Mouse (Mus musculus) cerebellum, adult 9-10 months (tissue): Measurements from ENCODE around the gene Fam24b.

ENCODE experiments used
- DNase-seq: peaks from one replicate; pipeline ENCODE4 v3.0.0; 2022

The Fam24b gene

DNA sequence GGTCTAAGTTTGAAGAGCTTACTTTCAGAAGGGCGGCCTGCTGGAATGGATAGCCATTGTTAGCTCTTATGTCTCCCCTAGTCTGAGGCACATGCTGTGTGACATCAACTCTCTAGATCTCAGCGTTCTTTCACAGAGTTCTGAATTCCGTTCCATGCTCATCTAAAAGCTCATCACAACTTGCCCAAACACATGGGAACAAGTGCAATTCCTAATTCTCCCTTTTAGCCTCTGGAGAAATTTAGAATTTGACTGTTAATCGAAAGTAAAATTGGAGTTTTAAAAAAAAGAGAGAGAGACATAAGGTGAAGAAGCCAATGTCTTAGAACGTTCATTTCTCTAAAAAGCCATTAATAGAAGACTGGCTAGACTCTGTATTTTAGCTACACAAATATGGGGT is at the start of gene Fam24b:
TSS of gene Fam24b (minus strand) at position 101 of the 400 bp plus-strand sequence.
- DNase-seq: no peak

DNA sequence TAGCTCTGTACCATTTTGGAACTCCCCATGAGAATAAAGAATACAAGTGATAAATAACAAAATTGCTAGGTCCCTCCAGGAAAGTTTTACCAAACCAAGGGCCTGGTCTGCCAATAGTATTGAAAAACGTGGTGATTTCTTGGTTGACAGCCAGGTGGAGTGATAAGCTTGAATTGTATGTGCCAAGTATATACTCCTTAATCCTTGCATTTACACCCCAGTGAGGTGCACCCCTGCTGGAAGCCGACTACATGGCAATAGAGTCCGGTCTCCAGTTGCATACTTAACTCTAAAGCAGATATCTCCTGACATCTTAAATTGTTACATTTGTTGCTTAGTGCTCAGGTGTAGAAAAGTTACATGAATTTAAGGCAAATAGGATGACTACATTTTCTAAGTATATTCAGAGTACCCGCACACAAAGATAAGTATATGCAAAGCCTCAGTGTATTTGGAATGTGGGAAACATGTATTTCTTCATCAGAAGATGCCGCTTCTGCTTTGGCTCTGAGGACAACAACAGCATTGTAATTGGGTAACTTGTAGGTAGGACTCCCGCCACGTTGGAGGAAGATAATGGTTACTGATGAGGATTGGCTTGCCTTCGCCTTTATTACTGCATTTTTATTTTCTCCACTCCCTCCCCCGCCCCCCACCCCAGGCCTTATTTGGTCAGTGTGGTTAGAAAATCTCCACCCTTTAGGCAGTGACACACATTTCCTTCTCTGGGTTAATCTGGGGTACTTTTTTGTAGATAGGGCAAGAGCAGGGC is 42.8 kb upstream of the Fam24b start:
- DNase-seq: peak; percentile 34

DNA sequence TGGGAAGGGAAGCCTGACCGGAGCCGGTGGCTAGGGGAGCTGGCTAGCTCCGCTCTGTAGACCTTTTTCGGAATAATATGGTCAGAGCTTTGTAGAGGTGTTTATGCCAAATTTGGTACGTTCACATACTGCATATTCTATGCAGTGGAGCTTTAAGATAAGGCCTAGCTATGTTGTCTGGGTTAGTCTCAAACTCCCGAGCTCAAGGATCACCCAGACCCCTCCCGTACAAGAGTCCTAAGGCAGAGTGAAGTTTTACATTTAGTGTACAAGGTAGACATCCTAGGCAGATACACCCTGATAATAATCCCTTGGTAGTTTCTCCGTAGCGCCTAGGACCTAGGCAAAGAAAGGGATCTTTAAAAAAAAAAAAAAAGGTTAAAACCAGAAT is 42.1 kb upstream of the Fam24b start:
- no peak for DNase-seq

DNA sequence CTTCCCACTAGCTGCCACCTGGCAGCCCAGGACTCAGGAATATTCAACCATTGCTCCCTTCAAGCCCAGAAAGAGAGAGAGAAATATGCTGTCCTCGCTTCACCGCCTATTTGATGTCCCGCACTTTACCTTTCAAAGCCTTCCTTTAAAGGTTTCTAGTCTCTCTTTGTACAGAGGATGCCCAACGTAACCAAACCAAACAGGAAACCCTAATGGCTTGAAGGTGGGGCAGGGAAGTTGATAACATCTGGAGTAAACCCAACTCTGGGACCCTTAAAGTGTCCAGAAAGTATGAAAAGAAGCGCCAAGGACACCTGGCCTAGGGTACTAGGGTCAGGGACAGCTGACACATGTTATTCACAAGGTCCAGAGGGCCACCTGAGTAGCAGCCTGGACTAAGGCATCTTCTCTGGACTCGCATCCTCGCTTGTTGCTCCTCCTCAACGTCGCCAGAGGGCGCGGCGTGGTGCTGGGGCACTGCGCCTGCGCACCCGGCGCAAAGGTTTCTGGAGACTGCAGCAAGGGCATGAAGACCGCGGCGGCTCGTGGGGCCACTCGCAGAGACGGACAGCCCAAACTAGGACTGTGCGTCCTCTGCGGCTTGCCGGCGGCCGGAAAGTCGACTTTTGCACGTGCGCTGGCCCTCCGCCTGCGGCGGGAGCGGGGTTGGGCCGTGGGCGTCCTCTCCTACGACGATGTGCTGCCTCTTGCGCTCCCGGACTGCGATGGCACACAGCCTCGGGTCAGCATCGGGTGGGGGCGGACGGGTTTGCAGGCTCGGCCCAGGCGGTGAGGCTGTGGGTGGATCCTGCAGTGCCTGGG is 41.5 kb upstream of the Fam24b start, which contains the start of gene Pstk:
TSS of gene Pstk (plus strand) at position 494 of the 822 bp plus-strand sequence.
- DNase-seq: peak; percentile 93

DNA sequence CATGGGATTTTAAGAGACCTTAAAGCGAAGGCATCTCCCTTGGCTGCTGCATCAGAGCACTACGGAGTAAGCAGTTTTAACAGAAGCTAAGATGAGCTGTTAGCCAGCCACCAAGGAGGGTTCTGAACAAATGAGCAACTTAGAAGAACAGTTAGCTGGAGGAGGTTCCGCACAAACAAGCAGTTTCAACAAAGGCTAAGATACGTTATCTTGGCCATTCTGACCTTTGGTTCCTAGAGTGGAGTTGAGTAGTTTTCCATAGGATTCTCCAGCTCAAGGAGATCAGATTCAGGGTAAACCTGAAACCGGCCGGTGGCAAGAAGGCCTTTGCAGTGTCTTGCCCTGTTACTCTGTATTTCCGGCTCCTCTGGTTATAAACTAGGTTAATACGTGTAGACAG is 34.8 kb upstream of the Fam24b start:
- DNase-seq: no peak

DNA sequence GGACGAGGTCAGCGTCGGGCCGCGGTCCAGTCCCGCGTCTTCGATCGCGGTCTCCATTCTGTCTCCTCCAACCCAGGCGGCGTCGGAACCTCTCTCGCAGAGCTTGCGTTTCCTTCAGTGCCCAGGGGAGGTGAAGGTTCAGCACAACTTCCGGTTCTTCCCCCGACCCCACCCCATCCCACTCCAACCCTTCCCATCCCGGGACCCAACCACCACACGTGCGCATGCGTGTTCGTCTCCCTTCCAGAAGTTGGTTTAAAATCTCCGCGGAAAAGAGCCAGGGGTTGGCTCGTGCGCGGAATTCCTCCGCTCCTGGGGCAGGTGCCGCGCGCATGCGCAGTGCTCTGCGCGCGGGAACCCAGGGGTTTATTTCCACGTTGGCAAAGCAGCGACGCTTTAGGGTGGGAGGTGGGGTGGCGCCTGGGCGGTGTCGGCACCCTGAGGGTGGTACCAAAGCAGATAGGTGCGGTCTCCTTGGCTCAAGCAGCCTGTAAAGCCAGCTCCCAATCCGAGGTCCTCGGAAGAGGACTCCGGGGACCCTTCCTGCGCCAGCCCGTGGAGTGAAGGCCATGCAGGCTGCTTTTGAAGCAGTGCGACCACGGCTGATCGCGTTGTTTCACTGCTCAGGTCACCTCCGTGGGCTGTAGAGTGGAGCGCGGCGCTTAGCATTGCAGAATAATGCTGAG is 33.4 kb upstream of the Fam24b start, which contains the start of gene 2310057M21Rik:
TSS of gene 2310057M21Rik (minus strand) at position 145 of the 686 bp plus-strand sequence.
- peak; percentile 97 for DNase-seq

DNA sequence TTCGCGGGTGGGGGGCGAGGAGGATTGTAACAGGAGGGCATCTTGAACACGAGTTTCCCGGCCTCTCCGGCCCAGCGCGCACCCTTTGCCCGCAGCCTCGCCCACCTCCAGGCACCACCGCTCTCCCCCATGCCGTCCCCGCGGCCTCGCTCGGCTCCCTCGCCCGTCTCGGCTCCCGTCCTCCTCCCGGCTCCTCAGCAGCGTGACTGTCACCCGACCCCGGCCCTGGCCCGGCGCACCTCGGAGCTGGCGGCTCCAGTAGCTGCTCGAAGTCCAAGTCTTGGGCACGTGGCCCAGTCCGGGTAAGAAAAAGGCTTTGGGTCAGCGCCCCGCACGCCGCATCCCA is 32.9 kb upstream of the Fam24b start:
- no peak for DNase-seq

DNA sequence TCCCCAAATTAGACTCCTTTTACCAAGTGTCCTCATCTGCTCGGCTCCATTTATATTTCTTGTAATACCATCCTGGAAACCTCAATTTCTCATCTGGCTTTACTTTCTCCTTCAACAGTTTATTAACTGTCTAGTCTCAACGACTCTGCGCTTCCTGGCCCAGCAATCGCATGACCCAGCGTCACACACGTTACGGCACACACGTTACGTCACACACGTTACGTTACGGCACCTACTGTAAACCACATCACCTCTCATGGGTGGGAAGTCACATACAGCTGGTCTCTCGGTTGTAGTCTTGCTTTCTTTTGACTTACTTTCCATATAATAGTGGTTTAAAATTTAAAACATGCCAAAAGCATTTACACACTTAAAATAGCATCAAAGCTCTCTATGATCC is 26.8 kb upstream of the Fam24b start:
- DNase-seq: no peak

DNA sequence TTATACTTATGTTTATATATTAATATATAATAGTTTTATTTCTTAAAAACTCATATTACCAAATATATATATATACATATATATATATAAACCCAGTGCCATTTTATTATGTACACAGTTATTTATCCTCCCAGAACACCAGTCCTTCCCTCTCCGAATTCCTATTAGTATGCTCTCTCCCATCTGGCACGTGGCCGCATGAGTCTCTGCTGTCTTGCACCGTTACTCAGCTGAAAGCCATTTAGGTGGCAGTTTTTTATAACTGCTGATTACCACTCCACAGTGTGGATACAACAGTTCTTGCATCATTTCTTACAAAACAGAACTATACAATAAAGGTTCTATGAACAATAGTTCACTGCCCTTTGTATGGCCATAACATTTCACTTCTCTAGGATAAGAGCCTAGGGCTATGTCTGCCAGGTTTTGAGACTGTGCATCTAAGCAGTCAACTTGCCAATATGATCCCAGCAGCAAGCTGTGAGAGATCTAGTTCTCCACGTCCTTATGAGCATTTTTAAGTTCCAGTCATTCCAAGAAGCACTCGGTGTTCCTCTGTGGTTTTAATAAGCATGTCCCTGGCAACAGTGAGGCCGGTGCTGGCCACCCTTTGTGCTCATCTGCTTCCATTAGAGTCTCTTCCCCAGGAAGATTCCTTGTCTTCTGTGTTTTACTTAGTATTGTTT is 16.7 kb upstream of the Fam24b start:
- DNase-seq: peak; percentile 27

DNA sequence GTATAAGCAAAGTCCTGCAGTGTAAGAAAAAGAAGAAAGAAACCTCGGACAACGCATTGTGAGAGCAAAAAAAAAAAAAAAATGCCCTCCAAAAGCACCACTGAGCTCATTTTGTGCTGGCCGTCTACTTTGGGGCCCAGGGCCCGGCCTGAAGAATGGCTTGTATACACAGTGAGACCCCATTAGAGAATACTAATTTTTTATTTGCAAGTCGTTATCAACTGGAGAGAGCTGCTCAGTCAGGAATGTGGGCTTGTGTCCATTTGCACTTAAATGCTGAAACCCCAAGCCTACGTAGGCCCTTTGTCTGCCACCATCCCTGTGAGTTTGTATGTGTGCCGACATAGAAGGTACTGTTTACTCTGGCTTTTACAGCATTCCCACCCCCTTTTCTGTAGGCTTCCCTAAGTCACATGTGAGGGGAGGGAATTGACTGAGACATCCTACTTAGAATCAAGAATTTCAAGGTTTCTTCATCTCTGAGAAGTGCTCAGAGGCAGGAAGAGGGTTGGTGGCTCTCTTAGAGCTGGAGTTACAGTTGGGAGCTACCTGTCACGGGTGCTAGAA is 8.3 kb upstream of the Fam24b start:
- no peak for DNase-seq

DNA sequence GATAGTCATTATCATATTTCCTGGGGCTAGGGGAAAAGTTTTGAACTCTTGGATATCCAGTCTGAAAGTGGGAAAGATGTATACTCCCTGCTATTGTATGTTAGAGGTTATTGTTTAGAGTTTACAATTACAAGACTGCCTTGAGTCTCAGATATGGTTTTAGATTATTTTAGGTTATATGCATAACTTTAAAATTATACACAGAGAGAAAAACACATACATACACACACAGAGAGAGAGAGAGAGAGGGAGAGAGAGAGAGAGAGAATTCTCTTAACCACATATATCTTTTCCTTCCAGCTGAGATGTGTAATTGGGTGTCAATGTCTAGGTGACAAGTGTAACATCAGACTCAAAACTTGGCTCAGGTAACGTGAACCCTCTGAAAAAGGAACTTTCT is 4.2 kb upstream of the Fam24b start, which contains the start of gene Fam24a:
TSS of gene Fam24a (plus strand) at position 301 of the 400 bp plus-strand sequence.
- DNase-seq: no peak

DNA sequence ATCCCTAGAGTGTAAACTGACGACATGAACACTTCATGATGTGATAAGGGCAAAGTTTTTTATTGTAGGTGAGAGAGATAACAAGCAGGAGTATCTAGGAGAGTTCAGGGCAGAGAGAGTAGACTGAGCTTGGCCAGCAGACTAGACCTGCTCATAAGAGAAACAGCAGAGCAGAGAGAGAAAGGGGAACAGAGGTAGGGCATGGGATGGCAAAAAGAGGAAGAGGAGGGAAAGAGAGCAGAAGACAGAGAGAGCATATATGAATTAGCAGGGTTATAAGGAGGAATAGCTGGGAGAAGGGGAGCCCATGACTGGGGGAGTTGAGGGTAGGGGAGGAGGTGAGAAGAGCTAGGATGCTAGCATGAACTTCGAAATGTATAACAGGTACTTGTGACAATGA is 2.4 kb upstream of the Fam24b start:
- DNase-seq: no peak

DNA sequence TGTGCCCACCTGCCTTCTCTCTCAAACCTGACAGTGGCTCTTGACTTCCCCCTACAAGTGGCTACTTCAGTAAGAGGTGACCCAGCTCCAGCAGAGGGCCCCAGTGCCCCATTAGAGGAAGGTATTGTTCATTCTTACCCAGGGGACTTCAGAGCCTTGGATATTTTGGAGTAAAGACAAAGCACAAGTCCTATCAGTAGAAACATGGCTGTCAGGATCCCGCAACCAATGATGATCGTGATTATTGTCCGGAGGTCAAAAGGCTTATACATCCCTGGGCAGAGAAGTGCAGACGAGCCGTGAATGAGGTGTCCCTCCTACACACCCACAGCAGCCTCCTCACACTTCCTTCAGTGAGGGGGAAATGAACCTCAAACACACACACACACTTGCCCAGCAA is 2.3 kb downstream of the Fam24b start:
- DNase-seq: no peak

DNA sequence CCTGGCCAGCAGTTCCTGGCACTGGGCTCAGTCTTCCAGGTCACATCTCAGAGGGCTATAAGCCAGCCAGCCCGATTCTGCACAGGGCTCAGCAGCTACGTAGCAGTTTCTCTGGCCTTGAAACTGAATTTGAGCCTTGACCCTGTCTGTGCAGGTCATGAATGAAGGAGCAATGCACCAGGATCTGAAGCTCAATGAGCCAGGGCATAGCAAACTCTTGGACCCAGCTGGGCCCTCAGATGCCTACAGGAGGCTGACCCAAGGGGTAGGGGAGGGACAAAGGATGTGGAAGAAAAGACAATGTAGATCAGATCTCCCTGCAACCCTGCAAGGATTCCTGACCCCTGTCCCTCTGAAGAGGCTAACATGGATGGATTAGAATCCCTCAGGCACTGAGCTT is 7.1 kb downstream of the Fam24b start, which contains the start of gene Cuzd1:
TSS of gene Cuzd1 (minus strand) at position 101 of the 400 bp plus-strand sequence.
- DNase-seq: no peak

DNA sequence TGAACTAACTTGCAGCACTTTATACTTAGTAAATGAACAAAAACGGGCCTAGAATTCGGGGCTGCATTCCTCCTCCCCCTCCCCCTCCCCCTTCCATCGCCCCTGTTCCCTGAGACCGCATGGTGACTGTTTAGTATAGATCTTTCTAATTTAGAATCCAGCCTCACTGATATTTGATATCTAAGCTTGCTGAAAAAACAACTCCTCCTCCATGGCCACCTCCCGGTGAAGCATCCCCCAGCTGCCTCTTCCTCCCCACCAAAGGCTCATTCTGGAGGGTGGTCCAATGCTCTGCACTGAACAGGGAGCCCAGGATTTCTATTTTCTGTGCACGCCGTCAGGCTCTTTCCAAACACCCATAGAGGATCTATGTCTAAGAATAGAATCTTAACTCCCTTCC is 11.0 kb downstream of the Fam24b start:
- DNase-seq: no peak

DNA sequence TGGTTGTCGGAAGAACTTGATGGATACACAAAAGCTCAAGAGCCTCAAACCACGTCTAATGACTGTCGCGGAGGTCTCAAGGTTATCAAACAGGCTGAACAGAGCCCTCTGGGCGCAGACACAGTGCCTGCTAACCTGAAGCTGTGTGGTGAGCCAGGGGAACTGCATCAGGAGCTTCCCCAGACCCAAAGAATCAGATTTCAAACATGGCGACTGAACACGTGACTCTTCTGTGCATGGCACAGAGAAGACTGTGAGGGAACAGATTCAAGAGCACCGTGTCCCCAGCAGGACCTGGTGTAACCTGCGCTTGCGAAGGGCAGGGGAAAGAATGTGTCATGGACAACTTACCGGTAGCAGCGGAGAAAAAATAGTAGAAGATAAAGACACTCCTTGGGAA is 11.7 kb downstream of the Fam24b start:
- no peak for DNase-seq

DNA sequence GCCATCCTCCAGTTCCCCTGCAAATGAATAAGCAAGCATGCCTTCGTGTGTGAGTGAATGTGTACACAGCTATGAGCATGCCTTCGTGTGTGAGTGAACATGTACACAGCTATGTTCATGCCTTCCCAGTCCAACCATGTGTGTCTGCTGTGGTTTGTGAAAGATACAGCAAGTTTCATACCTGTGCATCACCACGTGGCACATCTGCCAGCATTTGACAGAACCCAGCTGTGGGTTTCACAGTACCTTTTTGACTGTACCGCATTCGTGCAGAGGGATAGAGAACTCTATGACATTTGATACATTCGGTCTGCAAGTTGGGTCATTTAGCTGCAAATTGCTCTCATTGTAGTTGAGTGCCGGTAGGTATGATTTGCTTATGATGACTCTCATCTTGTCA is 14.8 kb downstream of the Fam24b start:
- DNase-seq: no peak

DNA sequence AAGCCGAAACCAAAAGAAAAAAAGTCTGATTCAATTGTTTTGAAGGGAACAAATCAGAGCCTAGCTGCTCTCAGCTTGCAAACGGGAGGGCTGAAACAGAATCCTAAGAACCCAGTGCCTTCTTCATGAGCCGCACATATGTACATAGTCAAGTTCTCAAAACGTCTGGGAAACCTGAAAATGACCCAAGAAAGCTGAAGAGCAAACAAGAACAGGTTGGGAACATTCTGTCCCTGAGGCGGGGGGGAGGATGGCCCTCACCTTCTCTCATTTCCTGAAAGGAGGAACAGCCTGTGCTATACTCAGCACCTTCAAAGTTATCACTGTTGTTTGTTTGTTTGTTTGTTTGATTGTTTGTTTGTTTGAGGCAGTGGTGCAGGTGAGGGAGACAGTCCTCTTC is 22.6 kb downstream of the Fam24b start:
- DNase-seq: no peak

DNA sequence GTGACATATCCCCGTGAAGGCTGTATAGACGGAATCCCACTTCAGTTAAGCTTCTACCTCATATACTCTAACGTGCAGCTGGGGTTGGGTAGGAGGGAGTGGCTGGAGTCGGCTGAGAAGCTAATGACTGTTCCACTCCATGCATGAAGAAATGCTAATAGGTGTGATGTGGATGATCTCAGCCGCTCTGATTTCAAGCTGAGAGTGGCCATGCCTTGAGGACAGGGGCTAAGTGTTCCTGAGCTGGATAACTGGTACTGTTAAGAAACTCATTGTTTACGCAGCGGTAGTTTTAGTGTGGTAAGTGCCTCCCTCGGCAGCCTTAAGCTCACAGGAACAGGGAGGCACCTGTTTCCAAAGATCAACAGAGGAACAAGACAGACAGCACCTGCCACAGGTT is 26.0 kb downstream of the Fam24b start:
- no peak for DNase-seq

DNA sequence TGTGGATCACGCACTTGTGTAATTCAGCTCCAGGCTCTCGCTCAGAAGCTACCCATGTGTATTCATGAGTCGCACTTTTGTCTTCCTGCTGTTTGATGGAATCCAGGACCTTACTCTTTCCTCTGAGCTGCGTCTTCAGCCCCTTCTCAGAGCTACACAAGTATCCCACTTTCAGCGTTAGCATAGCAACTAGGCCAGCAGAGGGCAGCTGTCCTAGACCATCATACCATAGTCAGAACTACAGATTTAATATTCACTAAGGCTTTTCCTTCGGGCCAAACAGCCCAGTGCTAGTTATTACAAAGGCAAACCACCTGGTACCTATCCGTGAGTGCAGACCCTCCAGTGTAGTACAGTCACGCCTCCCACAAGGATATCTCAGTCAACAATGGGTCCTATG is 32.2 kb downstream of the Fam24b start:
- DNase-seq: no peak
